Mouse (Mus musculus) C2C12 (cell line): ENCODE measurements around the gene Hhipl2.
A peak's percentile ranks its signal among the peaks of the same experiment; 100 is the strongest.

Experiments used
- CEBPB ChIP-seq: IDR thresholded peaks from one replicate; pipeline ENCODE4 v1.6.1; 2011; ENCODE audit warnings: low read depth, mild to moderate bottlenecking, control low read depth, moderate library complexity
- CTCF ChIP-seq: IDR thresholded peaks from one replicate; pipeline ENCODE4 v1.5.1; 2011; ENCODE audit not compliant: control insufficient read depth, insufficient read depth, insufficient read length
- FOSL1 ChIP-seq: IDR thresholded peaks from one replicate; pipeline ENCODE4 v1.8.0; 2011; ENCODE audit warnings: mild to moderate bottlenecking, low read length; ENCODE audit not compliant: poor library complexity, insufficient read depth, severe bottlenecking
- MYOD1 ChIP-seq: IDR thresholded peaks from one replicate; pipeline ENCODE4 v1.6.1; 2011; ENCODE audit warnings: low read depth; ENCODE audit not compliant: control insufficient read depth, insufficient read length
- MYOG ChIP-seq: IDR thresholded peaks from one replicate; pipeline ENCODE4 v1.6.1; 2011; ENCODE audit not compliant: control insufficient read depth, insufficient read length; ENCODE audit errors: extremely low read depth
- USF1 ChIP-seq: IDR thresholded peaks from one replicate; pipeline ENCODE4 v1.6.1; 2011; ENCODE audit warnings: low read depth, mild to moderate bottlenecking, control low read depth, moderate library complexity

GRCm38 (mm10) chr1:183442015-183442774, 24.2 kb downstream of the Hhipl2 start:
- TF ChIP-seq CTCF (peak; percentile 62), CEBPB (no peak), USF1 (no peak), MYOD1 (peak; percentile 84), FOSL1 (no peak), MYOG (no peak)
